Mouse (Mus musculus): ENCODE data around the gene Supt5. TPM values are rescaled to one million over a fixed set of nuclear protein-coding genes. Genes with fewer than 3 reads are reported as not detected.

The Supt5 gene
- total and polyA plus RNA-seq, 3 experiments = 66.0 to 448 (median 156) TPM

- peaks cover 1 to 5% of the 10 kb centered on the region in 2 experiments; a peak in 3 of 4 replicates for H3K36me3 ChIP-seq (ENCODE audit: control insufficient read depth in 1 of 2, insufficient read depth in 2 of 2, low read length in 2 of 2)
- no peak overlapping the region for H3K27ac ChIP-seq (ENCODE audit: control insufficient read depth, low read depth, low read length)
- no peaks in the 10 kb centered on the region for H3K4me1 ChIP-seq (ENCODE audit: control insufficient read depth in 1 of 2, insufficient read depth in 2 of 2, low read length in 2 of 2)
- TF ChIP-seq SIN3A (IDR thresholded peaks at IDR 0.05; ENCODE audit: low read length) (no peak), USF2 (IDR thresholded peaks at IDR 0.05; ENCODE audit: borderline replicate concordance in 1 of 2, insufficient read depth in 1 of 2, low read depth in 1 of 2, low read length in 2 of 2) (no peak), ETS1 (IDR thresholded peaks at IDR 0.05; ENCODE audit: low read depth, low read length) (no peak), ZC3H11A (IDR thresholded peaks at IDR 0.05; ENCODE audit: low read depth, low read length) (no peak), MEF2A (IDR thresholded peaks at IDR 0.05; ENCODE audit: extremely low read depth, insufficient replicate concordance, low read depth, low read length, poor library complexity, severe bottlenecking) (no peak), ELF1 (IDR thresholded peaks at IDR 0.05; ENCODE audit: low read depth, low read length) (no peak), BHLHE40 (IDR thresholded peaks at IDR 0.05; ENCODE audit: borderline replicate concordance, low read depth, low read length) (no peak), NELFE (IDR thresholded peaks at IDR 0.05; ENCODE audit: low read depth, low read length) (no peak), GABPA (IDR thresholded peaks at IDR 0.05; ENCODE audit: low read depth, low read length) (no peak)
- no peak overlapping the region for H3K9ac ChIP-seq (ENCODE audit: control insufficient read depth, low read depth, low read length, poor library complexity, severe bottlenecking)
- no peaks in the 10 kb centered on the region for H3K27me3 ChIP-seq (ENCODE audit: control insufficient read depth in 1 of 2, insufficient read depth in 2 of 2, low read length in 2 of 2)
- DNase-seq (ENCODE audit: low read depth, low spot score) = no peak
- H3K79me2 ChIP-seq (ENCODE audit: control insufficient read depth, insufficient read depth, low read length, poor library complexity) = peaks cover 5% of the 10 kb centered on the region
- H3K4me3 ChIP-seq (ENCODE audit: control insufficient read depth in 1 of 2, insufficient read depth in 1 of 2, low read depth in 2 of 2, low read length in 2 of 2) = no peak overlapping the region
- no peaks in the 10 kb centered on the region for H3K9me3 ChIP-seq (replicated peaks; ENCODE audit: insufficient read depth, low read length)
These were observed 32.3 kb downstream of the Supt5 start for GRCm38 (mm10) chr7:28306216-28306615.

- Histone ChIP-seq H3K79me2 (ENCODE audit: control insufficient read depth, insufficient read depth, low read length, poor library complexity) (no peaks in the 10 kb centered on the region), H3K9ac (ENCODE audit: control insufficient read depth, low read depth, low read length, poor library complexity, severe bottlenecking) (no peak overlapping the region), H3K27ac (ENCODE audit: control insufficient read depth, low read depth, low read length) (no peak overlapping the region), H3K36me3 (ENCODE audit: control insufficient read depth in 1 of 2, insufficient read depth in 2 of 2, low read length in 2 of 2) (peaks cover 1 to 2% of the 10 kb centered on the region in 2 experiments; a peak in 3 of 4 replicates), H3K4me3 (ENCODE audit: control insufficient read depth in 1 of 2, insufficient read depth in 1 of 2, low read depth in 2 of 2, low read length in 2 of 2) (no peak overlapping the region), H3K9me3 (replicated peaks; ENCODE audit: insufficient read depth, low read length) (no peaks in the 10 kb centered on the region), H3K27me3 (ENCODE audit: control insufficient read depth in 1 of 2, insufficient read depth in 2 of 2, low read length in 2 of 2) (no peaks in the 10 kb centered on the region), H3K4me1 (ENCODE audit: control insufficient read depth in 1 of 2, insufficient read depth in 2 of 2, low read length in 2 of 2) (no peaks in the 10 kb centered on the region)
- DNase-seq (ENCODE audit: low read depth, low spot score) = no peak
- TF ChIP-seq SMC3 (IDR thresholded peaks at IDR 0.05; ENCODE audit: low read depth, low read length) = no peak
- TF ChIP-seq USF1 (IDR thresholded peaks at IDR 0.05; ENCODE audit: low read depth, low read length) = no peak
- TF ChIP-seq KAT2A (conservative IDR thresholded peaks at IDR 0.05; ENCODE audit: low read depth, low read length) = no peak
- TF ChIP-seq SIN3A (IDR thresholded peaks at IDR 0.05; ENCODE audit: low read length) = no peak
- no peak for TF ChIP-seq E2F4 (IDR thresholded peaks at IDR 0.05; ENCODE audit: borderline replicate concordance, low read depth, low read length)
- no peak for TF ChIP-seq MYC (IDR thresholded peaks at IDR 0.05; ENCODE audit: low read depth, low read length)
- no peak for TF ChIP-seq MEF2A (IDR thresholded peaks at IDR 0.05; ENCODE audit: extremely low read depth, insufficient replicate concordance, low read depth, low read length, poor library complexity, severe bottlenecking)
- no peak for TF ChIP-seq ZMIZ1 (IDR thresholded peaks at IDR 0.05; ENCODE audit: low read depth, low read length)
- no peak for TF ChIP-seq CHD1 (IDR thresholded peaks at IDR 0.05; ENCODE audit: low read depth, low read length)
- no peak for TF ChIP-seq CHD2 (IDR thresholded peaks at IDR 0.05; ENCODE audit: low read length)
- no peak for TF ChIP-seq MAFK (IDR thresholded peaks at IDR 0.05; ENCODE audit: borderline replicate concordance, low read depth, low read length)
- TF ChIP-seq TAL1 (IDR thresholded peaks at IDR 0.05; ENCODE audit: low read length) = no peak
- TF ChIP-seq ZC3H11A (IDR thresholded peaks at IDR 0.05; ENCODE audit: low read depth, low read length) = no peak
These were observed 32.9 kb downstream of the Supt5 start for GRCm38 (mm10) chr7:28305641-28306040.

All from MEL (cell line).